Mouse (Mus musculus) heart, adult 2 months (tissue): ENCODE measurements around the gene Patj.

ENCODE experiments used
- CTCF ChIP-seq: fragments of 200-600 bp; IDR thresholded peaks from 2 replicates; pipeline ENCODE4 v1.8.1; 2022; ENCODE audit warnings: antibody characterized with exemption, mild to moderate bottlenecking, moderate library complexity
- EP300 ChIP-seq: fragments of 200-500 bp; IDR thresholded peaks from 2 replicates; pipeline ENCODE4 v1.6.1; 2011; ENCODE audit warnings: low read depth, low read length, control low read depth; ENCODE audit not compliant: insufficient read depth
- POLR2A ChIP-seq: fragments of 200-500 bp; IDR thresholded peaks from 2 replicates; pipeline ENCODE4 v1.6.1; 2011; ENCODE audit warnings: mild to moderate bottlenecking, low read depth, low read length, control low read depth; ENCODE audit not compliant: insufficient read depth

GRCm38 (mm10) chr4:98500875-98501274 is 105.3 kb downstream of the Patj start:
- no peak for TF ChIP-seq CTCF
- no peak for TF ChIP-seq POLR2A
- no peak for TF ChIP-seq EP300
